Mouse (Mus musculus) megakaryocyte, embryonic 14.5 days (primary cell): ENCODE data around the gene Gm49383. TPM values are rescaled to one million over a fixed set of nuclear protein-coding genes. Genes with fewer than 3 reads are reported as not detected.
A peak's percentile ranks its signal among the peaks of the same experiment; 100 is the strongest.
"Not testable (repeated sequence)": the region's sequence is repeated elsewhere in the genome, so short reads cannot be mapped to it uniquely, and the experiment has no call there.

Experiments
- H3K27me3 ChIP-seq: replicated peaks from 2 replicates; pipeline ENCODE3; 2012; ENCODE audit warnings: inconsistent platforms
- H3K36me3 ChIP-seq: replicated peaks from 2 replicates; pipeline ENCODE3; 2012; ENCODE audit warnings: low read length, inconsistent platforms, mixed read lengths
- H3K4me1 ChIP-seq: 2 replicates; pipeline ENCODE4 v1.6.1; 2012; ENCODE audit warnings: inconsistent platforms
- H3K4me3 ChIP-seq: replicated peaks from 2 replicates; pipeline ENCODE3; 2012; ENCODE audit warnings: moderate library complexity, mild to moderate bottlenecking, inconsistent platforms
- H3K9me3 ChIP-seq: 2 replicates; pipeline ENCODE4 v1.6.1; 2012; ENCODE audit warnings: inconsistent platforms
- FLI1 ChIP-seq: IDR thresholded peaks from 2 replicates; pipeline ENCODE4 v1.6.1; 2012; ENCODE audit warnings: low read length, inconsistent platforms, mixed read lengths
- GATA1 ChIP-seq: IDR thresholded peaks from 3 replicates; pipeline ENCODE4 v1.6.1; 2012; ENCODE audit warnings: mixed read lengths, low read length, inconsistent platforms, borderline replicate concordance
- polyA plus RNA-seq: library from polyadenylated mRNA; stranded (reverse); fragments of >175 nt; gene quantifications from 2 replicates; pipeline ENCODE4 v1.2.3, GENCODE M21; 2012; ENCODE audit warnings: low replicate concordance; ENCODE audit not compliant: insufficient read depth

Gene Gm49383
- polyA plus RNA-seq, 1 experiment = 5.9 TPM

GRCm38 (mm10) chr12:69167656-69168460, 29.0 kb downstream of the Gm49383 start:
- Histone ChIP-seq H3K36me3 (peaks cover 8% of the 10 kb centered on the region), H3K27me3 (no peaks in the 10 kb centered on the region), H3K4me3 (peak overlapping the region; percentile 99), H3K4me1 (peaks cover 57% of the 10 kb centered on the region), H3K9me3 (no peaks in the 10 kb centered on the region)
- TF ChIP-seq FLI1 (no peak), GATA1 (no peak)

- peaks cover 57% of the 10 kb centered on the region for H3K4me1 ChIP-seq
- not testable (repeated sequence) for H3K4me3 ChIP-seq, H3K9me3 ChIP-seq
Measured at GRCm38 (mm10) chr12:69166861-69167581, 29.9 kb downstream of the Gm49383 start.

GRCm38 (mm10) chr12:69164904-69165303, 32.0 kb downstream of the Gm49383 start:
- Histone ChIP-seq H3K36me3 (no peaks in the 10 kb centered on the region), H3K9me3 (no peaks in the 10 kb centered on the region), H3K4me1 (peaks cover 43% of the 10 kb centered on the region), H3K4me3 (no peak overlapping the region), H3K27me3 (no peaks in the 10 kb centered on the region)
- TF ChIP-seq GATA1 (no peak), FLI1 (no peak)

More at GRCm38 (mm10) chr12:69166861-69167581, 29.9 kb downstream of the Gm49383 start:
- not testable (repeated sequence) for H3K36me3 ChIP-seq, H3K27me3 ChIP-seq

- H3K9me3 ChIP-seq, H3K36me3 ChIP-seq, H3K27me3 ChIP-seq, H3K4me3 ChIP-seq: not testable (repeated sequence)
- peaks cover 31% of the 10 kb centered on the region for H3K4me1 ChIP-seq
Measured at GRCm38 (mm10) chr12:69163586-69163985, 33.3 kb downstream of the Gm49383 start.

- H3K27me3 ChIP-seq, H3K4me3 ChIP-seq, H3K9me3 ChIP-seq: not testable (repeated sequence)
- Histone ChIP-seq H3K36me3 (peaks cover 23% of the 10 kb centered on the region), H3K4me1 (peaks cover 27% of the 10 kb centered on the region; the same call in 1 of the 2 replicates)
Measured at GRCm38 (mm10) chr12:69160677-69161076, 36.2 kb downstream of the Gm49383 start.

- Histone ChIP-seq H3K4me3 (peak overlapping the region; percentile 77), H3K4me1 (peaks cover 20% of the 10 kb centered on the region; the same call in 1 of the 2 replicates), H3K27me3 (no peaks in the 10 kb centered on the region), H3K36me3 (peaks cover 27% of the 10 kb centered on the region), H3K9me3 (no peaks in the 10 kb centered on the region)
- TF ChIP-seq GATA1 = no peak
Measured at GRCm38 (mm10) chr12:69159578-69159940, 37.3 kb downstream of the Gm49383 start.

GRCm38 (mm10) chr12:69158765-69159577, 37.9 kb downstream of the Gm49383 start, which contains the start of gene Rps29:
Gene Rps29, minus strand, starts transcription at chr12:69159186.
- peaks cover 20% of the 10 kb centered on the region; the same call in 1 of the 2 replicates for H3K4me1 ChIP-seq
- H3K4me3 ChIP-seq = peak within 1 kb of the TSS; percentile 96
- not testable (repeated sequence) for H3K9me3 ChIP-seq, H3K27me3 ChIP-seq
- peaks cover 27% of the 10 kb centered on the region for H3K36me3 ChIP-seq

- Histone ChIP-seq H3K4me1 (peaks cover 19% of the 10 kb centered on the region; the same call in 1 of the 2 replicates), H3K27me3 (no peaks in the 10 kb centered on the region), H3K4me3 (peak overlapping the region; percentile 96), H3K36me3 (peaks cover 27% of the 10 kb centered on the region), H3K9me3 (no peaks in the 10 kb centered on the region)
- TF ChIP-seq GATA1 = no peak
- TF ChIP-seq FLI1 = no peak
Measured at GRCm38 (mm10) chr12:69158366-69158764, 38.5 kb downstream of the Gm49383 start.

- Histone ChIP-seq H3K4me3 (peak overlapping the region; percentile 28), H3K4me1 (peaks cover 14% of the 10 kb centered on the region; the same call in 1 of the 2 replicates), H3K9me3 (no peaks in the 10 kb centered on the region), H3K27me3 (no peaks in the 10 kb centered on the region), H3K36me3 (peaks cover 27% of the 10 kb centered on the region)
- TF ChIP-seq GATA1 (no peak), FLI1 (no peak)
Measured at GRCm38 (mm10) chr12:69157107-69157506, 39.8 kb downstream of the Gm49383 start.

GRCm38 (mm10) chr12:69156436-69156835, 40.5 kb downstream of the Gm49383 start:
- Histone ChIP-seq H3K36me3 (peaks cover 27% of the 10 kb centered on the region), H3K9me3 (no peaks in the 10 kb centered on the region), H3K4me3 (no peak overlapping the region), H3K4me1 (peaks cover 14% of the 10 kb centered on the region; the same call in 1 of the 2 replicates), H3K27me3 (no peaks in the 10 kb centered on the region)
- TF ChIP-seq GATA1 (no peak), FLI1 (no peak)
